Mouse (Mus musculus): ENCODE data around the gene Prkd3. TPM values are rescaled to one million over a fixed set of nuclear protein-coding genes. Genes with fewer than 3 reads are reported as not detected.

The Prkd3 gene
- polyA plus RNA-seq, 1 experiment: 19.0 TPM

DNA sequence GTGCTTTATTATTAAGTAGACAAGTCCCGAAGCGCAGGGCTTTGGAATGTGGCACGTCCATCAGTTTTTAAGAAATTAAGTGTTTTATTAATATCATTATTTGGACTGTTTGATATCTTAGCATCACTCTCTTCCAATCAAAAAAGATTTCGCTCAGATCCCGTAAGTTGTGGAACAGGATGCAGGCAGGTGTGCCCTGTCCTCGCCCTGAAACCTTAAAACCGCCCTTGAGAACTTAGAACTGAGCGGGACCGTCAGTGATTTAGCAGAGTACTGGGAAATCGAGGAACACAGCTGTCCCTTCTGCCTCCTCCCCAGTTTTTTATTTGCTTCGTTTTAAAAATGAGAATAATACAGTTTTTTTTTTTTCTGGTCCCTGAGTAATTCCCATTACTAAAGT is 103.7 kb downstream of the Prkd3 start:
- Histone ChIP-seq H3K4me3 (replicated peaks; ENCODE audit: extremely low read depth, low read depth, low read length) (peak overlapping the region; percentile 76), H3K4me1 (ENCODE audit: control insufficient read depth, insufficient read depth, low read length) (peaks cover 10% of the 10 kb centered on the region)
- under 1% methylated on average over 11 of the region's 11 CpGs for WGBS
- DNase-seq: no peak
- TF ChIP-seq POLR2A (IDR thresholded peaks at IDR 0.05; ENCODE audit: borderline replicate concordance, extremely low read depth, low read depth, low read length): no peak
- no peak for TF ChIP-seq CTCF (IDR thresholded peaks at IDR 0.05; ENCODE audit: insufficient read depth, low read length)

DNA sequence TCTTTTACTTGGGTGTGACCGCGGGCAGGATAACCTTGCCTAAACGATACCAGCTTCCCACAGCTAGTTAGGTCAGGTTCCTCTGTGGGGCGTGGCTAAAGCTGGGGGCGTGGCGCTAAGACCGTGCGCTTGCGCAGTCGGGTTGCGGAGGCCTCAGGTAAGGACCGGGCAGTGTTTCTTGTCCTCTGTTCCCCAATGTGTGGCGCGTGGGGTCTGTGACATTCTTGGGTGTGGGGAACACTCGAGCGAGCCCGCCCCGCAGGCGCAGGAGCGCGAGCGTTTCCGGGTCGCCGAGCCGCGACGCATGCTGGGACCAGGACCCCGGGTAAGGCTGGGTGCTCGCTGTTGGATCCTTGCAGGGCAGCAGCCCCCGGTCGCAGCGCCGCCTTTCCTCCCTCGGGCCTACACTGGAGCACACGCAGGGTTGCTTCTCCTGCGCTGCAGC is 104.2 kb downstream of the Prkd3 start, which contains the start of gene Cebpzos:
TSS of gene Cebpzos (plus strand) at position 132 of the 445 bp plus-strand sequence.
- Histone ChIP-seq H3K4me1 (ENCODE audit: control insufficient read depth, insufficient read depth, low read length) (peaks cover 10% of the 10 kb centered on the region), H3K4me3 (replicated peaks; ENCODE audit: extremely low read depth, low read depth, low read length) (peak within 1 kb of the TSS; percentile 76)
- peak; percentile 85 for DNase-seq
- TF ChIP-seq CTCF (IDR thresholded peaks at IDR 0.05; ENCODE audit: insufficient read depth, low read length) (no peak), POLR2A (IDR thresholded peaks at IDR 0.05; ENCODE audit: borderline replicate concordance, extremely low read depth, low read depth, low read length) (peak; percentile 82; the same call in 1 of the 2 replicates)
- under 1% methylated on average over 37 of the region's 37 CpGs for WGBS

- Histone ChIP-seq H3K4me3 (replicated peaks; ENCODE audit: extremely low read depth, low read depth, low read length) (peak overlapping the region; percentile 76), H3K4me1 (ENCODE audit: control insufficient read depth, insufficient read depth, low read length) (peaks cover 10% of the 10 kb centered on the region)
- 49% methylated on average over 6 of the region's 6 CpGs for WGBS
- DNase-seq: no peak
- TF ChIP-seq POLR2A (IDR thresholded peaks at IDR 0.05; ENCODE audit: borderline replicate concordance, extremely low read depth, low read depth, low read length) (no peak), CTCF (IDR thresholded peaks at IDR 0.05; ENCODE audit: insufficient read depth, low read length) (no peak)
Measured at GRCm38 (mm10) chr17:78915772-78916171, 104.8 kb downstream of the Prkd3 start.

- no peak overlapping the region for H3K4me3 ChIP-seq (replicated peaks; ENCODE audit: extremely low read depth, low read depth, low read length)
- WGBS: 74% methylated on average over 3 of the region's 3 CpGs
- H3K4me1 ChIP-seq (ENCODE audit: control insufficient read depth, insufficient read depth, low read length): peaks cover 10% of the 10 kb centered on the region
- no peak for DNase-seq
- no peak for TF ChIP-seq POLR2A (IDR thresholded peaks at IDR 0.05; ENCODE audit: borderline replicate concordance, extremely low read depth, low read depth, low read length)
Measured at GRCm38 (mm10) chr17:78913921-78914320, 106.7 kb downstream of the Prkd3 start.

DNA sequence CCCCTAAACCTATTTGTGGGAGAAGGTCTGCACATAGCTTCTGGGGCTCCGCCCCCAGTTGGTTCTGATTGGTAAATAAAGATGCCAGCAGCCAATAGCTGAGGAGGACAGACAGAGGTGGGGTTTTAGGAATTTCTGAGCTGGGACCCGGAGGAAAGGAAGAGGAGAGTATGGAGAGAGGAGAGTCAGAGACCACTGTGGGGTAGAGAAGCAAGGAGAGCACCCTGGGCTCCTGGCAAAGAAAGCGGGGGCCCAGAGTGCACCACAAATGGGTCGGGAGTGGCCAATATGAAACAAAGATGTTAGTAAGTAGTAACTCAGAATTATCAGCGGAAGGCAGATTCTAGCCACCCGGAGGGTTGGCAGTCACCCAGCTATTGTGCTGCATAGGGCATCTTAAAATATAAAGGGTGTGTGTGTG is 107.7 kb downstream of the Prkd3 start:
- whole genome bisulfite sequencing: 20% methylated on average over 6 of the region's 6 CpGs
- TF ChIP-seq POLR2A (IDR thresholded peaks at IDR 0.05; ENCODE audit: borderline replicate concordance, extremely low read depth, low read depth, low read length) (no peak), CTCF (IDR thresholded peaks at IDR 0.05; ENCODE audit: insufficient read depth, low read length) (no peak)
- Histone ChIP-seq H3K4me3 (replicated peaks; ENCODE audit: extremely low read depth, low read depth, low read length) (peak overlapping the region; percentile 37), H3K4me1 (ENCODE audit: control insufficient read depth, insufficient read depth, low read length) (peaks cover 10% of the 10 kb centered on the region)
- no peak for DNase-seq

GRCm38 (mm10) chr17:78909374-78909773 is 111.2 kb downstream of the Prkd3 start:
- DNase-seq: no peak
- H3K4me1 ChIP-seq (ENCODE audit: control insufficient read depth, insufficient read depth, low read length): no peaks in the 10 kb centered on the region; the same call in 1 of the 2 replicates
- TF ChIP-seq POLR2A (IDR thresholded peaks at IDR 0.05; ENCODE audit: borderline replicate concordance, extremely low read depth, low read depth, low read length) (no peak), CTCF (IDR thresholded peaks at IDR 0.05; ENCODE audit: insufficient read depth, low read length) (no peak)
- no peak overlapping the region for H3K4me3 ChIP-seq (replicated peaks; ENCODE audit: extremely low read depth, low read depth, low read length)
- WGBS: 76% methylated on average over 2 of the region's 2 CpGs

GRCm38 (mm10) chr17:78906892-78907291 is 113.7 kb downstream of the Prkd3 start, which contains the start of gene Sult6b1:
Gene Sult6b1 (minus strand): TSS chr17:78906992.
- Histone ChIP-seq H3K4me1 (ENCODE audit: control insufficient read depth, insufficient read depth, low read length) (no peaks in the 10 kb centered on the region), H3K4me3 (replicated peaks; ENCODE audit: extremely low read depth, low read depth, low read length) (no peak within 1 kb of the TSS)
- DNase-seq: no peak
- WGBS: 80% methylated on average over 5 of the region's 5 CpGs
- TF ChIP-seq POLR2A (IDR thresholded peaks at IDR 0.05; ENCODE audit: borderline replicate concordance, extremely low read depth, low read depth, low read length) (no peak), CTCF (IDR thresholded peaks at IDR 0.05; ENCODE audit: insufficient read depth, low read length) (no peak)

DNA sequence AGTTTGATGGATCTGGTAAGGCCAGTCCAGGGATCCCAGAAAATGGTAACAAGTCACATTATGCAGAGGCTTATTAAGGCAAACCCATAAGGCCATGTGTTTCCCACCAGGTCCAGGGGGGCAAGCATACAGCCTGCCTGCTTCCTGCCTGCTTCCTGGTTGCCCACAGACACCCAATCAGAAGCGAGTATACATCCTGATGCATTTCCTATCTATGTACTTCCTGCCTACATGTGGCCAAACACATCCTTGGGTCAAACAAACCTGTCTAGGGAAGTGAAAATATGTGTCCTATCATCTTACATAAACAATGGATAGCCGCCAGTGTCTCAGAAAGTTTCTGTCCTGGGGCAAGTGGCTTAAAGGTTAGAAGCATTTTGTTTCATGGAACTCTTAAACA is 117.5 kb downstream of the Prkd3 start:
- H3K4me3 ChIP-seq (replicated peaks; ENCODE audit: extremely low read depth, low read depth, low read length): no peak overlapping the region
- H3K4me1 ChIP-seq (ENCODE audit: control insufficient read depth, insufficient read depth, low read length): no peaks in the 10 kb centered on the region
- no peak for DNase-seq
- TF ChIP-seq CTCF (IDR thresholded peaks at IDR 0.05; ENCODE audit: insufficient read depth, low read length) (no peak), POLR2A (IDR thresholded peaks at IDR 0.05; ENCODE audit: borderline replicate concordance, extremely low read depth, low read depth, low read length) (no peak)
- WGBS: 51% methylated on average over 2 of the region's 2 CpGs

Other genes starting within 250 kb of the Prkd3 start
- 17.7 and 24.2 TPM in 2 replicates for gene Heatr5b, start 185.5 kb downstream of the Prkd3 start, polyA plus RNA-seq (2012; rRNA removed)
- gene Gpatch11, start 185.2 kb downstream of the Prkd3 start, polyA plus RNA-seq (2012; rRNA removed): 7.3 and 12.6 TPM in 2 replicates
- gene Eif2ak2, start 138.2 kb downstream of the Prkd3 start, polyA plus RNA-seq (2012; rRNA removed): 3.9 and 7.5 TPM in 2 replicates
- not detected in 2 replicates for gene Sult6b1, start 113.8 kb downstream of the Prkd3 start, polyA plus RNA-seq (2012; rRNA removed)
- gene Cebpzos, start 104.3 kb downstream of the Prkd3 start, polyA plus RNA-seq (2012; rRNA removed): 4.0 and 7.4 TPM in 2 replicates
- 3.2 and 6.0 TPM in 2 replicates for gene Cebpz, start 83.8 kb downstream of the Prkd3 start, polyA plus RNA-seq (2012; rRNA removed)
- gene Ndufaf7, start 83.7 kb downstream of the Prkd3 start, polyA plus RNA-seq (2012; rRNA removed): 4.9 and 9.2 TPM in 2 replicates
- 4.7 and 6.1 TPM in 2 replicates for gene Qpct, start 31.1 kb upstream of the Prkd3 start, polyA plus RNA-seq (2012; rRNA removed)